Mouse (Mus musculus) spleen, adult 2 months (tissue): ENCODE results near the gene Mfsd13b.

ENCODE experiments used
- CTCF ChIP-seq: fragments of 200-500 bp; IDR thresholded peaks from 2 replicates; pipeline ENCODE4 v1.5.1; 2011; ENCODE audit warnings: mild to moderate bottlenecking, inconsistent platforms; ENCODE audit not compliant: insufficient read depth, insufficient read length, insufficient replicate concordance; ENCODE audit errors: extremely low read depth
- POLR2A ChIP-seq: fragments of 200-500 bp; IDR thresholded peaks from 2 replicates; pipeline ENCODE4 v1.6.1; 2011; ENCODE audit warnings: low read depth, low read length, inconsistent platforms

DNA sequence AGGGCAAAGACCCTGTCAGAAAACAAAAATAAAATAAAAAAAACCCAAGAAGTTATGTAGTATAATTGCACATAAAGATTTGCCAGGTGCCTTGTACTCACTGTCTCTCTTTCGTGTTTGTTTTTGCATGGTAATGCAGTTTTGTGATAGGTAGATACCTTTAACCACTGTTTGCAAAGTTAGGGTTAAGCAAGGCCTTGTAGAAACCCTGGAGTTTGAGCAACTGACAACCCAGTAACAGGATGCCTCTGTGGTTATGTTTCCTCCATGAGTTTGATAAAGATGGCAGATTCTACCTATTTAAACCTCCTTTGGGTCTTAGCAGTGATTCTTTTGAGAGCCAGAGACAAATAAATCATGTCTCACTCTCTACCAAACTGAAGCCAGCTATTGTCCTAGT lies 61.2 kb downstream of the Mfsd13b start:
- TF ChIP-seq CTCF (no peak), POLR2A (no peak)
